Mouse (Mus musculus) stomach, embryonic 16.5 days (tissue): ENCODE data around the gene Sgip1. TPM values are rescaled to one million over a fixed set of nuclear protein-coding genes. Genes with fewer than 3 reads are reported as not detected.

Source experiments
- ATAC-seq: fragments of 200-750 bp; cut with Nextera tagmentation; 2 replicates; pipeline ENCODE4 v1.8.0; 2017; ENCODE audit warnings: moderate number of reproducible peaks, moderate TSS enrichment; ENCODE audit not compliant: insufficient read depth, low FRiP score
- H3K27ac ChIP-seq: fragments of 300-500 bp; sonication (generic); 2 replicates; pipeline ENCODE4 v1.5.1; 2014; ENCODE audit warnings: low read length
- H3K27me3 ChIP-seq: fragments of 300-500 bp; sonication (generic); 2 replicates; pipeline ENCODE4 v1.6.1; 2014; ENCODE audit warnings: low read length, control low read depth, mixed read lengths; ENCODE audit not compliant: control insufficient read depth, insufficient read depth
- H3K36me3 ChIP-seq: fragments of 300-500 bp; sonication (generic); 2 replicates; pipeline ENCODE4 v1.6.1; 2014; ENCODE audit warnings: low read length; ENCODE audit not compliant: control insufficient read depth, insufficient read depth
- H3K4me1 ChIP-seq: fragments of 300-500 bp; sonication (generic); 2 replicates; pipeline ENCODE4 v1.6.1; 2014; ENCODE audit warnings: low read length, control low read depth, mixed read lengths; ENCODE audit not compliant: control insufficient read depth, insufficient read depth
- H3K4me2 ChIP-seq: fragments of 300-500 bp; sonication (generic); 2 replicates; pipeline ENCODE4 v1.6.1; 2014; ENCODE audit warnings: low read depth, low read length, mixed read lengths
- H3K4me3 ChIP-seq: fragments of 300-500 bp; sonication (generic); replicated peaks from 2 replicates; pipeline ENCODE4 v1.5.1; 2014; ENCODE audit warnings: mild to moderate bottlenecking, low read length
- H3K9ac ChIP-seq: fragments of 300-500 bp; sonication (generic); 2 replicates; pipeline ENCODE4 v1.6.1; 2014; ENCODE audit warnings: low read length
- H3K9me3 ChIP-seq: fragments of 300-500 bp; sonication (generic); replicated peaks from 2 replicates; pipeline ENCODE4 v1.6.1; 2016; ENCODE audit warnings: low read length, control low read depth; ENCODE audit not compliant: control insufficient read depth
- WGBS: fragments of 180-500 bp; shearing (Covaris S2); extraction: QIAGEN DNeasy Blood & Tissue Kit; methylation state at CpG from one replicate; pipeline ENCODE4 v1.1.7; 2014; 5-methylcytosine and 5-hydroxymethylcytosine counted together
- polyA plus RNA-seq: library from polyadenylated mRNA; unstranded; fragments of >200 nt; fragmentation: Nextera tagmentation; extraction: Ambion mirVana; gene quantifications from 2 replicates; pipeline ENCODE4 v1.2.1, GENCODE M21; 2015

Sgip1 gene
- polyA plus RNA-seq, 1 experiment from 2014 or later = 7.9 TPM

DNA sequence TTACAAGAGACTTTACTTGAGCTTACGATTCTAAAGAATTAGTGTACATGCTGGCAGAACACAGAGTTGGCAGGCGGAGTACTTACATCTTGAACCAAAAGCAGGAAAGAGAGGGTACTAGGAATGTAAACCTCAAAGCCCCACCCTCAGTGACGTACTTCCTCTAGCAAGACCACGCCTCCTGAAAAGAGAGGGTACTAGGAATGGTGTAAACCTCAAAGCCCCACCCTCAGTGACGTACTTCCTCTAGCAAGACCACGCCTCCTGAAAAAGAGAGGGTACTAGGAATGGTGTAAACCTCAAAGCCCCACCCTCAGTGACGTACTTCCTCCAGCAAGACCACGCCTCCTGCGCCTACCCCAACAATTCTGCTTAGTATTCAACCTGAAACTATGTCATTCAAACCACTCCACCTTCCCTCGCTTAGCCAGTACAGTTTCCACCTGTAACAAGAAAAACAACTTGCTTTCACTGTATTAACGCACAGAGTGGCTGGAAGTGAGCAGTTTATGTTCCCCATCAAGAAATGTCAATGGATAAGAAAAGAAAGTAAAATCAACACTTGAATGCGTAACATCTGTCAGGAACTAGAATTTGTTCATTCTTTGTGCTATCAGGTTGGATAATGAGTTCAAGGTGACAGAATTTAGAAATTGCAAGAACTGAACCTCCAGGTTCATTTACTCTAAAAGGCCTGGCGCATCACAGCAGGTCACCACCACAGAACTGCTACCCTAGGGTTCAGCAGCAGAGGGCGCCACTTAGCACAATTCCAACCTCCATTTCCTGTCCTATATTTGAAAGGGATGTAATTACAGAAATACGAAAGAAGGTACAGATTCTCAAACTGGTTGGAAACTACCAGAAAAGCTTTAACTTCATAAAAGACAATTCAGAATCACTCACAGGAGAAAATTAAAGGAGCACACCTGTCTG, 118.4 kb downstream of the Sgip1 start:
- Histone ChIP-seq H3K4me2 (no peak overlapping the region), H3K9me3 (no peaks in the 10 kb centered on the region), H3K4me1 (no peaks in the 10 kb centered on the region), H3K9ac (no peak overlapping the region), H3K36me3 (no peaks in the 10 kb centered on the region), H3K4me3 (no peak overlapping the region), H3K27ac (no peak overlapping the region), H3K27me3 (no peaks in the 10 kb centered on the region)
- 88% methylated on average over 15 of the region's 15 CpGs for WGBS
- ATAC-seq = no peak

DNA sequence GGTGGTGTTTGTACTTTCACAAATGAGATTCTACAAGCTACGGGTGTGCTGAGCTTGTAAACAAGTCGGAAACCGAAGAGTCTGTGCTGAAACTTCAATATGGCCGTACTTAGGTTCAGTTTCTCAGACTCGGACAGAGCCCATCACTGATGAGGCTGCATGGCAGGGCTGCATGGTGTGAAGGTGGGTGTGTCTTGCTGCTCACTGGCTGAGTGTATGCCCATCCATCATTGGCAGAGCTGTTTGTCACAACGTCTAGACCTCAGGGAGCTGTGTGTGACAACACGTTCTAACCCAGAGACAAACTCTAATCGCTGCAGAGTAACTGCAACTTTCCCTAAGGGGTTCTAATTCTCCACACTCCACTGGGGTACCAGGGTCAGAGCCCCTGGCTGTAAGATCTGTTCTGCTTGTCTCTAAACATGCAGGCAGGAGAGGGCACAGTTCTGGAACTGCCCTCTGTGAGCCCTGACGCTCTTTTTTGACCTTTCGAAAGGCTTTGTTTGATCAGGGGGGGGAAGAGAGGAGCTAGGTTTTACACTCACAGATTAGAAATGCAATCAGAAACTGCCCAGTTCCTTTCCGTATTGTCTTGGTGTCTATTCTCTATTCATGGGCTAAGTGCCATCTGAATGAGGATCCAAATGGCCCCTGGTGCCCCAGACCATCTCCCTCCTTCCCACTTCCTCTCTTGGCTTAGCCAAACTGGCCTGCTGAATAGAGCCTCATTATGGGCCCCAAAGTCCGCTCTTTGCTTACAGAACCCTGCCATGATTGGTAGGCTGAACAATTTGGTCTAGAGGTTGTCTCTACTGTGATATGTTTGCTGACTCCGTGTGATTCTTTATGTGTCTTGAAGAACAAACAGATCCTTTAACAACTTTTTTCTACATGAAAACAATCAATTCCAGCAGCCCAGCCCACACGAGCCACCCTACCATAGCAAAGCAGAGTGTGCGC, 121.9 kb downstream of the Sgip1 start:
- Histone ChIP-seq H3K27ac (no peak overlapping the region), H3K9ac (no peak overlapping the region), H3K4me3 (no peak overlapping the region), H3K4me2 (no peak overlapping the region), H3K27me3 (no peaks in the 10 kb centered on the region), H3K4me1 (no peaks in the 10 kb centered on the region), H3K36me3 (no peaks in the 10 kb centered on the region), H3K9me3 (no peaks in the 10 kb centered on the region)
- no peak for ATAC-seq
- WGBS = 58% methylated on average over 15 of the region's 15 CpGs

DNA sequence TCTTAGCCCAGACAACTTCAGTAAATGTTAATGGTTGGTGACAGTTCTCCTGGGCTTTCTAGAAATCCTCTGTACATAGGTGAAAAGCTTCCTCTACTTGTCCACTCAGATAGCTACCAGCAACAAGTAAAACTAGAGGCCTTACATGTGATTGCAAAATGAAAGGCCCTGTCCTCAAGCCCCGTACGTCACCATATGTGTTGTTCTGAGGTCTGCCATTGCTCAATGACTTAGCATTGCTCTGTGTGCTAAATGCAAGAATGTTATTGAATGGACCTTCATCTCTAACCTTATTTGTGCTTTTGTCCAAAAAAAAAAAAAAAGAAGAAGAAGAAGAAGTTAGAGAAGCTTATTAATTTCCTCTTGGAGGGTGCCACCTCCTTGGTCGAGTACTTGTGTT, 125.4 kb downstream of the Sgip1 start:
- 88% methylated on average over 3 of the region's 3 CpGs for WGBS
- H3K9ac ChIP-seq = no peak overlapping the region
- ATAC-seq = no peak

DNA sequence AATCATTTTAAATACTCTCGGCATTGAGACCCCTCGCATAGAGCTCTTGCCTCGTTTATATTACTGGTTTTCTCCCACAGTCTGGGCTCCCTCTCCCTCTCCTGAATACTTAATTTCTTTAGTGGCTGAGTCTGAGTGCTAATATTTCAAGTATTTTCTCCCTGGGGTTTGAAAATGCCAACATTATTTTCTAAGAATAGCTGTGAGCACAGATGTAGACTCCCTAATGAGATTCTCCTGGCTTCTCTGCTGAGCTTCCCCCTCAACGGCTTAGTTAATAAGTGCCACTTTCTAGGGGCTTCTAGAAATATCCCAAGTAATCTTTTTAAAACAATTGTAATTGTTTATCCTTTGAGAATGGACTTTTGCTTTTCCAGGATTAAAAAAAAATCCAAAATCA, 130.2 kb downstream of the Sgip1 start:
- 67% methylated on average over 4 of the region's 4 CpGs for WGBS
- Histone ChIP-seq H3K9ac (no peak overlapping the region), H3K27me3 (no peaks in the 10 kb centered on the region), H3K36me3 (no peaks in the 10 kb centered on the region), H3K4me2 (no peak overlapping the region), H3K4me1 (no peaks in the 10 kb centered on the region), H3K4me3 (no peak overlapping the region), H3K9me3 (no peaks in the 10 kb centered on the region), H3K27ac (no peak overlapping the region)
- ATAC-seq = no peak

More for the DNA sequence above, 125.4 kb downstream of the Sgip1 start:
- H3K4me3 ChIP-seq = no peak overlapping the region
- no peaks in the 10 kb centered on the region for H3K27me3 ChIP-seq
- no peaks in the 10 kb centered on the region for H3K9me3 ChIP-seq
- no peaks in the 10 kb centered on the region for H3K4me1 ChIP-seq
- H3K36me3 ChIP-seq = no peaks in the 10 kb centered on the region
- no peak overlapping the region for H3K4me2 ChIP-seq
- no peak overlapping the region for H3K27ac ChIP-seq

DNA sequence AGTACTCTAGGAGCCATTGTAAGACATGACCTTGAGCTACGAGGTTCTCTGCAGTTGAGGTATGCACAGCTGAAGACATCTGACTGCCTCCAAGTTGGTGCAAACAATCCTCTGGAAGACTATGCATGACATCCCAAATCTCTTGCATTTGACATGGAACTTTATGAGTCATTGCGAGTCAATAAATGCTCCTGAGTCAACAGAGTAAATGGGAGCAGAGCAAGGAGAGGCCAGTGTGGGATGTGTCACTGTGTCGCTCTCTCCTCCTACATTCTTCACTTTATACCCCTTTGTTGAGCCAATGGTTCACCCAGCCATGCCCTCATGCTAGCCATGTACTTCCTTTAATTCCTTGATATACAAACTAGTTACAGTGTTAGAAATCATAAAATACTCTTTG, 142.0 kb downstream of the Sgip1 start:
- H3K9ac ChIP-seq = no peak overlapping the region
- no peak overlapping the region for H3K4me2 ChIP-seq
- H3K9me3 ChIP-seq = no peaks in the 10 kb centered on the region
- no peaks in the 10 kb centered on the region for H3K36me3 ChIP-seq
- H3K4me3 ChIP-seq = no peak overlapping the region
- H3K27me3 ChIP-seq = no peaks in the 10 kb centered on the region
- no peak overlapping the region for H3K27ac ChIP-seq
- H3K4me1 ChIP-seq = no peaks in the 10 kb centered on the region
- WGBS = 90% methylated on average over 3 of the region's 3 CpGs
- ATAC-seq = no peak

DNA sequence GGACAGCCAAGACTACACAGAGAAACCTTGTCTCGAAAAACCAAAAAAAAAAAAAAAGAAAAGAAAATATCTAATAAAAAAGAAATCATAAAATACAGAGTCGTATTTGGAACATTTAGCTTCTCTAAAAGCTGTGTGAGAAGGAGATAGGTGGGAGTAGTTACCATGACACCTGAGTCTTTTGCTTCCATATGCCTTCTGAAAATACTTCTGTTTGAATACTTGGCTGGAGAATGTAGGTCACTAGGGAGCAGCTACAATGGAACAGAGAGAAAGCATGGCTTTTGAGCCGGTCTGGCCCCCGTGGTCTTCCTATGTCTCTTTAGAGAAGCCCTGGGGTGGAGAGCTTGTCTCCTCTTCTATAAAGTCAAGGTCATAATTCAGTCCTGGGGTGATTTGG, 143.1 kb downstream of the Sgip1 start:
- Histone ChIP-seq H3K4me3 (no peak overlapping the region), H3K9ac (no peak overlapping the region), H3K27me3 (no peaks in the 10 kb centered on the region), H3K4me1 (no peaks in the 10 kb centered on the region), H3K4me2 (no peak overlapping the region), H3K27ac (no peak overlapping the region), H3K36me3 (no peaks in the 10 kb centered on the region), H3K9me3 (no peaks in the 10 kb centered on the region)
- WGBS = over 99% methylated on average over 4 of the region's 4 CpGs
- ATAC-seq = no peak

DNA sequence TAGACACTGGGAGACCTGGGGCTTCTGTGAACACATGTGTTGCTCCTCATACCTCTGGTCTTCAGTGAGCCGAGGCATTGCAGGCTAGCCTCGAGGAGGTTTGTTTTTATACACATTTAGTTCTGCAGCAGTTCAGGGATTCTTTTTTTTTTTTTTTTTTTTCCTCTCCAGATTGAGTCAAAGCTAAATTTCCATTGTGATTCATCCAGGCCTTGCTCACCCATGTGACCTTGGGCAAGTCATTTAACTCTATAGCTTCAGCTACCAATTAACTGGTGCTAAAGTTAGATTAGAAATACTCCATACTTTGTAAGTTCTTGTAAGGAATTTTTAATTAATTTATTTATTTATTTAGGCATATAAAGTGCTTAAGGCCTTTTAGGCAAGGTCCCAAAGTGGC, 145.4 kb downstream of the Sgip1 start:
- Histone ChIP-seq H3K4me3 (no peak overlapping the region), H3K9ac (no peak overlapping the region), H3K9me3 (no peaks in the 10 kb centered on the region), H3K4me2 (no peak overlapping the region), H3K36me3 (no peaks in the 10 kb centered on the region), H3K27ac (no peak overlapping the region), H3K27me3 (no peaks in the 10 kb centered on the region), H3K4me1 (no peaks in the 10 kb centered on the region)
- 65% methylated on average over 2 of the region's 2 CpGs for WGBS
- no peak for ATAC-seq

DNA sequence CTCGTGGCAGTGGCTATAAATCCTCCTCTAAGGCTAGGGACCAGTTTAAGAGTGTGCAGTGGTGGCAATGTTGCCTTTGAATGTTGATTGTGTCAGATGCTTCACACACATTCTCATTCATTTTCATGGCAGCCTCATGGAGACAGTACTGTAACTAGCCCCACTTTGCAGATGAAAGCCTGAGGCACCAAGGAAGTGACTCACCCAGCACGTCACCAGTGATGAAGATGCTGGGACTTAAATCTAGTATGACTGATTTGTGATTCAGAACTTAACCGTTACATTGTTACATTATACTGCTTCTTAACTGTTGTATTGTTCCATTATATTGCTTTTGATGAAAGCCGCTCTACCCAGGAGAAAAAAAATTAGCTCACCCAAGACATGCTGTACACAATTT, 145.8 kb downstream of the Sgip1 start:
- whole genome bisulfite sequencing = 84% methylated on average over 4 of the region's 4 CpGs
- H3K4me2 ChIP-seq = no peak overlapping the region
- H3K27ac ChIP-seq = no peak overlapping the region
- no peak overlapping the region for H3K9ac ChIP-seq
- H3K27me3 ChIP-seq = no peaks in the 10 kb centered on the region
- no peak overlapping the region for H3K4me3 ChIP-seq
- ATAC-seq = no peak
- H3K36me3 ChIP-seq = no peaks in the 10 kb centered on the region
- H3K4me1 ChIP-seq = no peaks in the 10 kb centered on the region
- H3K9me3 ChIP-seq = no peaks in the 10 kb centered on the region
